Mouse (Mus musculus): ENCODE results near the gene Icam1.

Gene Icam1

DNA sequence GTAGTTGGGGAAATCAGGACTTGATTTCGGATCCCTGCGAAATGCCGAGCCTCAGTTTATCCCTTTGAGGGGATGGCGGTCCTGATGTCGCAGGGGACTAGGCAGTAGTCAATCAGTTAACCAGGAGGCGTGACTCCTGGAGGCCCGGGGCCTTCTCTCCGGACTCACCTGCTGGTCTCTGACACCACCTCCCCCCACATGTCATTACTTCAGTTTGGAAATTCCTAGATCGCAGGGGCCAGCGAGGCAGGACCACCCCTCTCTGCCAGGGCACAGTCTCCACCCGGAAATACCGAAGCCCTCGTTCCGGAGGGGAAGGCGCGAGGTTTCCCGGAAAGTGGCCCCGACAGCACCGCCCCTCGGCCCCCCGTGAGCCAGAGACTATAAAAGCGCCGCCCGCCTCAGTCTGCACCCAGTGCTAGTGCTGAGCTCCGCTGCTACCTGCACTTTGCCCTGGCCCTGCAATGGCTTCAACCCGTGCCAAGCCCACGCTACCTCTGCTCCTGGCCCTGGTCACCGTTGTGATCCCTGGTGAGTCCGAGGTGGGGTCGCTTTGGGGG lies at the start of gene Icam1:
Gene Icam1 (plus strand): TSS at position 415 of the 560 bp plus-strand sequence.
- no peak for DNase-seq (ENCODE audit: low spot score)

DNA sequence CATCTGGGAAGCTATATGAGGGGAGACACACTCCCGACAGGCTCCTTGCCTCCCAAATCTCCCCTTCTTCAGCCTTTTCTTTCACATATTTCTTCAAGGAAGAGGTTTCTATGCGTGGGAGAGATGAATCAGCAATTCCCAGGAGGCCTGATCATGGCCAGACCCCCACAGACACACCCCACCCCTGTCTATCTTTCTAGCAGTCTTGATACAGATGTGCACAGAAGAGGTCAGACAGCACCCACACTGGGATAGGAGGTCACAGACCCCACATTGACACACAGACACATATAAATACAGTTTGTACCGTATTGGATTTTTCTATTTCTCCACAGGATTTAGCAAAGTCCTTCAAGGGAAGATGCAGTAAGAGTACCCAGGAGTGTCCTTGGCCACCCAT lies 49.8 kb upstream of the Icam1 start:
- no peak for DNase-seq (ENCODE audit: low spot score)

DNA sequence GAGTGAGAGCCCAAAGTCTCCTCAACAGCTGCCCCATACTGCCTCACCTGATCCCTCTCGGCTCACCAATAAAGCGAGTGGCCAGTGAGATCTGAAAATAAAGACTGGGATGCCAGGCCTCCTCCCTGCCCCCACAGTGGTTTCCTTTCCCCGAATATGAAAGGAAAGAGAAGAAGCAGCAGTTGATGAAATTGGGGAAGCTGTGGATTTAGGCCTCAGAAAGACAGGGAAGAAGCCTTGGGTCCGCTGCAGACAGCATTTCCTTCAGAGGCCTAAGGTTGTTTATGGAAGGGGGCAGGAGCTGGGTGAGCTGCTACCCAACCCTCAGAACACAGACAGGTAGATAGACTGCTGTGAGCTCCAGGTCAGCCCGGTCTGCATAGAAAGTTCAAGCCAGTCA lies 49.0 kb upstream of the Icam1 start:
- no peak for DNase-seq (ENCODE audit: low spot score)

GRCm38 (mm10) chr9:20971751-20972140 lies 44.0 kb upstream of the Icam1 start:
- DNase-seq (ENCODE audit: low spot score), result no peak

DNA sequence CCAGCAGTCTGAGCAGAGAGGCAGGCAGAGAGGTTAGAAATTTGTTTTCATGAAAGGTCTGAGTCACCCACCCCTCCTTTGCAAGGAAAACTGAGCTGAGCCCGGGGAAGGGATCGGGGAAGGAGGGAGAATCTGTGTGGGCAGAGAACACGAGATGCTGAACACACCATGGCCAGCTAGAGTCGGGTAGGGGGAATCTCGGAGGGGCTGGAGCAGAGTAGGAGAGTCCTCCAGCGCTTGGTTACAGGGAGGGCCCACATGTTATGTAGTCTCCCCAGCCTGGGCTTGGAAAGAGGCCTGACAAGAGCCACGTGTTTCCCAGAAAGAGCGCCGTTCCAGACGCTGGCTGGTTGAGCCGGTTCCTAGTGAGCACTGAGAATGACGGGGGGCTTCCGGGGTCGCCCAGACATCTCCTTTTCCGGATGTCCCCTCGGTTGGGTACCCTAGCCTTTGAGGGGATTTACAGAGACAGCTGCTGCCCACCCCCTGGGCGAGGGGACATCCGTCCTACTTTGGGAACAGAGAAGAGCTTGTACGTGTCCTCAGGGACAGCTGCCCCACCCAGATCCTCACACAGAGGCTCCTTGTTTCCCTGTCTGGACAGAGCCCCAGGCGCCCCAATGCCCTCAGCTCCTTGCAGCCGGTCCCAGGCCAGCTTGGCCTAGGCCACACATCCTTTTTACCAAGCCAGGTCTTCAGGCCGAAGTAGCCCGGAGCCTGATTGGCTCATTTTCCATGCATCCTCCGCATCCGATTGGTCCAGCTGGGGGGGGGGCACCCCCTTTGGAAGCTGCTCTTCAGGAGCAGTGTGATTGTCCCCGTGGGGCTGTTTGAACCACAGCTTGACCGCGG lies 43.4 kb upstream of the Icam1 start:
- no peak for DNase-seq (ENCODE audit: low spot score)

GRCm38 (mm10) chr9:20973001-20973681 lies 42.6 kb upstream of the Icam1 start:
- no peak for DNase-seq (ENCODE audit: low spot score)

DNA sequence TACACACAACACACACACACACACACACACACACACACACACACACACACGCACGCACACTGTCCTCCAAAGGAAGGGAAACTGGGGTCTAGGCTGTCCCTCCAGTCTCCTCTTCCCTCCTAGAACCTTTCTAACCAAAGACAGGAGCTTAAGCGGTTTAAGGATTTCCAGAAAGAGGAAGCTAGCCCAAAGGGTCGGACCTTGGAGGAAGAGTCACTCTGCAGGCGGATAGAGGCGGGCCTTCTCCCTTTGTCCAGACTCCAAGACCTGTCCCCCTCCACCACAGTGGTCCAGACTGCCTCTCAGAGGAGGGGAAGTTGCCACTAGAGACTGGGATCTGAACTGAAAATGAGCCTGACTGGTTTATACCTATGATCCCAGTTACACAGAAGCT lies 42.1 kb upstream of the Icam1 start:
- no peak for DNase-seq (ENCODE audit: low spot score)

DNA sequence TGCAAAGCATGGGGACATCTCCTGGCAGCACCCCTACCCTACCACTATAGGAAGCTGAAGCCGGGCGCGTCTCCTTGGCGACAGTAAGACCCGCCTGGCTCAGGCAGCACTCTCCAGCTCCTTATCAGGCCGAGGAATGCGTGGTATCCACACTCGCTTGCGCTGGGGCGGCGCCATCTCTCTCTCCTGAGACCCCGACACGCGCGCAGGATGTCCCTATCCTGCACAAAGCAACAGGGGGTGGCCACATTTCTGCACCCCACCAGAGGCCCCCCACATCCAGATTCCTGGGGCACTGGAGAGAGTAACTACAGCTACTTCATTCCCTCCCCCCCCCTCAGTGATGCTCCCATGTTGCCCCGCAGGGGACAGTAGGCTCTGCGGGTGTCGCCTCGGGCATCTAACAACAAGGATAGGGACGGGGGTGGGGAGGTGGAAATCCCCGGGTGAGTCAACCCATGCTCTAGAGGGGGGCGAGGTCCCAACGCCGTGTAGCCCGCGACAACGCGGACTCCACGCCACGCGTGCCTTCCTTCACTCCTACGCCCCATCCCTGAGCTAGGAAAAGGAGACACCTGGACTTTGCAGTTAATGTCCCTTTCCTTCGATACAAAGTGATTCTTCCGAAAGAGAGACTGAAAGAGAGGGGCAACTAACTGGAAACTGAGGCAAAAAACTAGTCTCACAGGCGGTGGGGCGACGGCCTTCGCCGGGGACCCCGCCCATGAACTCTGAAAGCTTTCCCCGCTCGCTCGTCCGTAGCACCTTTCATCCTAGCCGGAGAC lies 40.2 kb upstream of the Icam1 start:
- DNase-seq (ENCODE audit: low spot score), result no peak

GRCm38 (mm10) chr9:20976216-20976960 lies 39.4 kb upstream of the Icam1 start, which contains the start of gene S1pr2:
Gene S1pr2, minus strand, starts transcription at chr9:20976781.
- DNase-seq (ENCODE audit: low spot score), result peak; percentile 36

GRCm38 (mm10) chr9:20976961-20977689 lies 38.7 kb upstream of the Icam1 start:
- no peak for DNase-seq (ENCODE audit: low spot score)

GRCm38 (mm10) chr9:20978409-20979095 lies 37.2 kb upstream of the Icam1 start:
- DNase-seq (ENCODE audit: low spot score), result no peak

- DNase-seq (ENCODE audit: low spot score), result no peak
Observed at GRCm38 (mm10) chr9:20979181-20979580, 36.6 kb upstream of the Icam1 start.

GRCm38 (mm10) chr9:20979769-20980168 lies 36.0 kb upstream of the Icam1 start:
- DNase-seq (ENCODE audit: low spot score), result no peak

DNA sequence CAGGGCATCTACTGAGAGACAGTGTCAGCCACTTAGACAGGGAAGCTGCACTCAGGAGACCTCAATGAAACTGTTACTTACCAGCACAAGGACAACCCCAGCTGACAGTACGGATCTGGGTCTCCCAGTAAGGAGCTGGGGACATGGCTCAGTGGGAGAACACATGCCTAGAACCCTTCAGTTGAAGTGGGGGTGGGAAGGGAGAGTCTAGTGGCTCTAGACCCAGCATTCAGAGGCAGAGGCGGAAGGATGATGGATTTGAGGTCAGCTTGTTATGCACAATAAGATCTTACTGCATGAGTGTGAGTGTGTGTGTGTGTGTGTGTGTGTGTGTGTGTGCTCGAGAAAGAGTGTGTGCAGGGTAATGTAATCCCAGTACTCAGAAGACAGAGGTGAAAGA lies 33.6 kb upstream of the Icam1 start:
- no peak for DNase-seq (ENCODE audit: low spot score)

GRCm38 (mm10) chr9:20983169-20983568 lies 32.6 kb upstream of the Icam1 start:
- DNase-seq (ENCODE audit: low spot score), result no peak

GRCm38 (mm10) chr9:20986952-20987686 lies 28.7 kb upstream of the Icam1 start:
- no peak for DNase-seq (ENCODE audit: low spot score)

- no peak for DNase-seq (ENCODE audit: low spot score)
Observed at GRCm38 (mm10) chr9:20987953-20988352, 27.8 kb upstream of the Icam1 start.

DNA sequence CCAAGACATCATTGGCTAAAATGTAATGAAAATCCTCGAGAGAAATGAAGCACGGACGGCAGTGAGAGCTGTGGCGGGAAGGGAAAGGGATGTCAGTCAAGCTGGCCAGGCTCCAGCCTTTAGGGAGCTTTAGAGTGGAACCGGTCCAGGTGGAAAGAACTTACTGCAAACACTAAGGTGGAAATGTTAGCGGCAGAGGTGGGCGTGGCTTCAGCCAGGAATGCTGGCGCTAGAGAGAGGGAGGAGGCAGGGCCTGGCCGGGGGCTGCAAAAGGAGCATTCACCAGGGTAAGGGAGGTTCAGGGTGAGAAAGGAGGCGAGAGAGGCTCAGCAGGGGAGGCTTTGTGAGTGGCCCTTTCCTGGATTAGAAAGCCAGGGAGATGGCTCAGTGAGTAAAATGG lies 24.9 kb upstream of the Icam1 start:
- no peak for DNase-seq (ENCODE audit: low spot score)

DNA sequence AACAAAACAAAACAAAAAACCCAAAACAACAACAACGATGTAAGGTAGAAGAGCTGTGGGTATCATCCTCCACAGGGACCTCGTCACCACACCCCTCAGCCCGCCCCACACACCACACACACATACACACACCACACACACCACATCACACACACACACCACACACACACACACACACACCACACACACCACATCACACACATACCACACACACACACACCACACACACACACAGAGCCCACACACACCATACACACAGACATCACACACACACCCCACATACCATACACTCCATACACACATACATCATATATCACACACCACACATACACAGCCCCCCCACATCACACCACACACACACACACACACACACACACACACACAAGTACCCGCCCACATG lies 24.2 kb upstream of the Icam1 start:
- no peak for DNase-seq (ENCODE audit: low spot score)

Measured in urinary bladder, postnatal 10 days (tissue).